Mouse (Mus musculus) layer of hippocampus, adult 9-11 months (tissue): ENCODE measurements around the gene Mpig6b.

Experiments
- DNase-seq: peaks from one replicate; pipeline ENCODE4 v3.0.0; 2022

Mpig6b gene

DNA sequence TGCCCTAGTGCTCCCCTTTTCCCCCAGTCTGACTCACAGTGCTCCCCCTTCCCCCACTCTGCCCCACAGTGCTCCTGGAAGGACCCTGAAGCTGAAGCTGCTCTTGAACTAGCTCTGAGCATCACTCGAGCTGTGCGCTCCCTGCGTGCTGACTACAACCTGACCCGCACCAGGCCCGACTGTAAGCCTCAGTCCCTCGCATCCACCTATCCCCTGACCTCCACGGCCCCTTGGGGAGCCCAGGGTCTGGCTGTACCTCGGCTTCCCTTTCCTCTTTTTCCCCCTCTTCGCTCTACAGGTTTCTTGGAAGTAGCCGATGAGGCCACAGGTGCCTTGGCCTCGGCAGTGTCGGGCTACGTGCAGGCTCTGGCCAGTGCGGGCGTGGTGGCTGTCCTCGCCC, 50.7 kb downstream of the Mpig6b start:
- DNase-seq, result no peak

DNA sequence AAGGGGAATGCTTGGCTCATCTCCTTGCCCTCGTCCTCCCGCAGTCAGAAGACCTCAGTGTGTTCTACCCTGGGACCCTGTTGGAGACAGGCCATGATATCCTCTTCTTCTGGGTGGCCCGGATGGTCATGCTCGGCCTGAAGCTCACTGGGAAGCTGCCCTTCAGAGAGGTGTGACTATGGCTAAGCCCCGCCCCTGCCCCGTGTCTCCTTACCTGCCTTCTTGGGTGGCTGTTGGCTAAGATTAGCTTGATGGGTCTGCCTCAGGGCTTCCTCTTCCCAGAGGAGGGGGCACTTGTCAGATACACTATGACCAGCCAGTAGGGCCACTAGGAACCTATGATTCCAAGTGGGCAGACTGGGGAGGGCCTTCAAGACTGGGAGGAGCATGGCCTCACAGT, 52.8 kb downstream of the Mpig6b start:
- DNase-seq, result no peak
